Mouse (Mus musculus) spleen, adult 12 weeks (tissue): ENCODE results near the gene Stat3.

Source experiments
- DNase-seq: peaks from one replicate; pipeline ENCODE4 v3.0.0; 2022; ENCODE audit warnings: low spot score

Stat3 gene

DNA sequence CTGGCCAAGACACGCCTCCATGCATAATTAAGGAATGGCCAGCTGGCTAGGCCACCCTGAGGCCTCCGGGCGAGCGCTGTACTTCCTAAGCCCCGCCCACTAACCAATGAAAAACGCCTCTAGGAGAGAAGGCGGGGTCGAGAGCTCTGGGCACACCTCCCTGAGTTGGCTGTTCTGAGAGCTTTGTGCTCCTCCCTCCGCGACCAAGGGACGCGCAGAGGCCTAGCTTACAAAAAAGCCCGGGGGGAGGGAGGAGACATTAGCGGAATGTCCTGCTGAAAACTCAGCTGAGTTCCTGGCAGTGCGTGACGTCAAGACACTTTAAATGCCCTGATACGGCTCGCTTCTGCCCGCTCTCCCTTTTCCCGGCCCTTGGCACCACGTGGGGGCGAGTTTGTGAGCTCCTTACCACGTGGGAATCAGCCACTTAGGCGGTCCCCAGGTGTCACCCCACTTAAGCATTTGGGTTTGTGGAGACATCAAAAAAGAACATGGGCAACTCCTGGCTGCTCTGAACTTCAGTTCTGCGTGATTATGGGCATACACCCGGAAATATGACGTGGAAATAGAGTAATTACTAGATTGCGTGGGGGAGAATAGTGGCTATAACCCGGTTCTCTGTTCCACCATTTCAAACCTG, at the start of gene Stat3:
TSS of gene Stat3 (minus strand) at position 29 of the 640 bp plus-strand sequence.
- DNase-seq = peak; percentile 99

DNA sequence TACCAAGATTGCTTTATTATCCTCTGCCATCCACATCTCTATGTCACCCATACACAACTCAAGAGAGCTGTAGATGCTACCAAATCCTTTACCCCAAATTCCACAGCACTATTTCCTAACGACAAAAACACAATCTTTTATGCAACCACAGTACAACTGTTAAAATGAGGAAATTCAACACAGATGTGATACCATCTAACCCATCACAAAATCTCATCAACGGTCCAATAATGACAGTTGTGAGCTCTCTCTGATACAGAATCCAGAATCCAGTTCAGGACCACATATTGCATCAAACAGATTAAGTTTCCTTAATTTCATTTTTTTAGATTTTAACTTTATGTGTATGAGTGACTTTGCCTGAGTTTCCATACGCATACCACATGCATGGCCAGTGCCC, 49.3 kb upstream of the Stat3 start:
- DNase-seq = no peak

DNA sequence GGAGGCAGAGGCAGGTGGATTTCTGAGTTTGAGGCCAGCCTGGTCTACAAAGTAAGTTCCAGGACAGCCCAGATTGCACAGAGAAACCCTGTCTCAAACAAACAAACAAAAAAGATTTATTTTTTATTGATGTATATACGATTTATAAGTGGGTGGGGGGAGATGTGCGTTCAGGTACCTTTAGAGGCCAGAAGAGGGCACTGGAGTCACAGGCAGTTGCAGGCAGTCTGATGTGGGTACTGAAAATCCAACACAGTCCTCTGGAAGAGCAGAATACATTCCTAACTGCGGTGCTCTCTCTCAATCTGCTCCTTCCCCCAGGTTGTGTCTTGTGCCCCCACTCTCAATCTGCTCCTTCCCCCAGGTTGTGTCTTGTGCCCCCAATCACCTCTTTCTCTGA, 46.3 kb upstream of the Stat3 start:
- DNase-seq = no peak

DNA sequence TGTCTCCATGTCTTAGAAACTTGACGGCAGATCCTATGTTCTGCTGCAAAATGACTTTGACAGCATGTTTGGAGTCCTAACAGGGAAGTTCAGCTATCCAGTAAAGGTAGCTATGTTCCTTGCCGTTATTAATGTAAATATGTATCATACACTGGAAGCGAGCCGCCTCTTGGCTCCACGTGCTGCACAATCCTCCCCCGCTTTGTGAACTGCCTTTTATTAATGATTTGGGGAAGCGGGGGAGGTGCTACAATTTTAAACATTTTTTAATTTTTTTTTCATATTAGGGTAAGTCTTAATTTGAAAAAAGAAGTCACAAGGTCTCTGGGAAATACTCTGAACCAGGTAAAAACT, 44.4 kb upstream of the Stat3 start:
- DNase-seq = no peak

DNA sequence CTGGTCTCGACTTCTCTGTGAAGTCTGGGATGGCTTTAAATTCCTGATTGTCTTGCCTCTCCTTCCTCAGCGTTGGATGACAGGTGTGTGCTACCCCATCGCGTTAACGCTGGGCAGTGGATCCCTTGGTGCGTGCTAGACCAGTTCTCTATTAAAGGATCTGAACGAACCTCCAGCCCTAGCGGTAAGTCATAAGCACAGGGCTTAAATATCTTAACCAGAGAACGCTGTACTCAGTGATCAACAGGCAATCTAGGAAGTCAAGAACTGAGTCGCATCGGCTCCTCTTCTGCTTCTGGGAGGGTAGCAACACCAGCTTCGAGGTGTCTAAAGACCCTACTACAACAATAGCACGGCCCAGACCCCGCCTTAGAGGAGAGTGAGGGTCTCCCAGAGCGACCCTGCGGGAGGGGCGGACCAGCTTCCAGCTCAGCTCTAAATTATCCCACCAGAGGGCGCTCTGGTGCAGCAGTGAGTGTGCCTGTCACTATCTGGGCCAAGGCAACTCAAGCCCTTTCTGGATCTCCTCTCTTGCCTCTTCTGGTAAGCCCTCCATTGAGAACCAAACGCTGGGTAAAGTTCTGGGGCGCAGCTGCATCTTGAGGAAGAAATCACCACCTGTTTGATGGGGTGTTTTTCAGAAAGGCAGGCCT, 43.9 kb upstream of the Stat3 start:
- peak; percentile 68 for DNase-seq

DNA sequence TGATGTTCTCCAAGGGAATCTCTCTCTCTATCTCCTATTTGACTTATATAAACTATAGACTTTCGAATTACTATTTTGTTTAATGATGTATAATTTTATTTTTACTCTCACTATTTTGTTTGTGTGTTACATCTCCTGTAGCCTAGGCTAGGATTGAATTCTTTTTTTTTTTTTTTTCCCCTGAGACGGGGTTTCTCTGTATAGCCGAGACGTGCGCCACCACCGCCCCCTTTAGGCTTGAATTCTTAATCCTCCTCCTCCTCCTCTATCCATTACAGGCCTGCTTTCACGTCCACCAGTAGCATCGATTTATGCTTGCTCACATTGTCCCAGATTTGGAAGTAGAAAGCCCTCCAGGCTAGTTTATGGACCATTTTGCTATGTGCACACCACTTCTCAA, 42.7 kb upstream of the Stat3 start:
- DNase-seq = no peak

DNA sequence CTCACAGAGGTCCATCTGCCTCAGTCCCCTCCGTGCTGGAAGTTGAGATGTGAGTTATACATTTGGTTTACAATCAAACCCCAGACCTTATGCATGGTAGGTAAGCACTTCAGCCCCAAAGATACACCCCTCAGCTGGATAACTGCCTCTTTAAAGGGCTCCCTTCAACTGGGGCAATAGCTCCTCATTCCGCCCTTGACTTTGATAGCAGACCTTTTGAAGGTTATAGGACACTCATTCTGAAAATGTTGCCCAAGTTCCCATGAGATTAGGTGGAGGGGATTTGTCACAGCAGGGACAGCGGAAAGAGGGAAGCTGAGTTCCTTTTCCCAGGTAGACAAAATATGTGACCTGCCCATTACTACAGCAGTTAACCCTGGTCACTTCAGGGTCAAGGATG, 41.9 kb upstream of the Stat3 start:
- no peak for DNase-seq

DNA sequence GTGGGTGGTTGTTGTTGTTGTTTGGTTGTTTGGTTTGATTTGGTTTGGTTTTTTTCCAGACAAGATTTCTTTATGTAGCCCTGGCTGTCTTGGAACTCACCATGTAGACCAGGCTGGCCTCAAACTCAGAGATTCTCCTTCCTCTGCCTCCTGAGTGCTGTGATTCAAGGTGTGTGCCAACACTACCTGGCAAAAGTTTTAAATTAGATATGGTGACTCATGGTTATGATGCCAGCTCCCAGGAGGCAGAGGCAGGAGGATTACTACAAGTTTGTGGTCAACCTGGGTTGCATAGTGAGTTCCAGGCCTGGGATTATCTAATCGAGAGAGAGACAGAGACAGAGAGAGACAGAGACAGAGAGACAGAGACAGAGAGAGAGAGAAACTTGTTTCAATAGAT, 41.1 kb upstream of the Stat3 start:
- no peak for DNase-seq

DNA sequence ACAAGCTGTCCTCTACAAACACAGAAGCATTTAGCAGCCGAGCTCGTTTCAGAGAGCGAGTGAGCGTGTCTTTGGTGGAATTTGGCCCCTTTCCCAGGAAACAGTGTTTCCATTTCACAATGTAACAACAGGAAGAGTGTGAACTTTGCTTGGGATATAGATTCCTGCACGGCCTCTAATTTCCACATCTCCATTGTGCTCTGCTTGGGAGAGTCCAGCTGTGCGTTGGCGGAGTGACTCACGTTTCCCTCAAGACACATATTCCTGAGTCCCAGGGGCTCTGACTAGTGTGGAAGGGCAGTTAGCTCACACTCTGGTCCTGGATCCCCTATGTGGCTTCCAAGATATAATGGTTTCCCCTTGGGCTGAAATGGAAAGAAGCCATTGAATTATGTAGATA, 40.5 kb upstream of the Stat3 start:
- DNase-seq = no peak

DNA sequence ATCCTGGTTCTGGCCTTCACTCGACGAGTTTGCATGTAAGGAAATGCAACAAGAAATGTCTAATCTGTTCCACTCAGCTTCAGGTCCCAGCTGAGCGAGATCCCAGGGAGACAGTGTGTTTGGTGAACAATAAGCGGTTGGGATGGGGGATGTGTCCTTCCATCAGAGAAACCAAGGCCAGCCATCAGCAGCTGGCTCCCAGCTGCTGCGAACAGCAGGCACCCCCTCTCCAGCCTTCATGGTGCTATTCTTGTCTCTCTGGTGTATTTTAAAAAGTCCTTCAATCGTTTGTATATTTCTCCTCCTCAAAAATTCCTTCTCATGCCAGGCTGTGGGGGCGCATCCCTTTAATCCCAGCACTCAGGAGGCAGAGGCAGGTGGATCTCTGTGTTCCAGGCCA, 35.9 kb upstream of the Stat3 start:
- no peak for DNase-seq

DNA sequence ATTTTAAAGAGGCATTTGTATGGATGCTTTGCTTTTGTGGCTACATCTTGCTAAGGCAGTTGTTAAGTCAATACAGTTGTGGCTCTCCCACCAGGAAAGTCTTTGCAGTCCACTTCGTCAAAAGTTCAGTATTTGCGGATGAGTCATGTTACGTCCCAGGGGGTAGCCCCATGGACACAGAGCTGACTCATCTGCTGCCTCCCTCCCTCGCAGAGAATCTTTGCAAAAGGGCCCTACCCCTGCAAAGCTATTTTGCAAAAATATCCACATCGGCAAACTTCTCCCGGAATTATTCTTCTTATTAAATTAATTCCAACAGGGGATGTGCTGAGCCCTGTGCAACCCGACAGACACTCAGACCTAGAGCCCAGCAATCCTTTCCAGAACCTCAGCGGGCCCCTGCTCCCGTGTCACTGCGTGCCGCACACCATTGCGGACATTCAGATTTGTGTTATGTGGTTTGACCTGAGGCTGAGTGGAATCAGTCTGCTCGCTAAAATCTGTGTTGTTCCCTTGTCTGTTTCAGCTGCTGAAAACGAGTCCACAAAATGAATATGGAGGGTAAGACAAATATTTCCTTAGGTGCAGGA, 35.1 kb upstream of the Stat3 start:
- DNase-seq = no peak

DNA sequence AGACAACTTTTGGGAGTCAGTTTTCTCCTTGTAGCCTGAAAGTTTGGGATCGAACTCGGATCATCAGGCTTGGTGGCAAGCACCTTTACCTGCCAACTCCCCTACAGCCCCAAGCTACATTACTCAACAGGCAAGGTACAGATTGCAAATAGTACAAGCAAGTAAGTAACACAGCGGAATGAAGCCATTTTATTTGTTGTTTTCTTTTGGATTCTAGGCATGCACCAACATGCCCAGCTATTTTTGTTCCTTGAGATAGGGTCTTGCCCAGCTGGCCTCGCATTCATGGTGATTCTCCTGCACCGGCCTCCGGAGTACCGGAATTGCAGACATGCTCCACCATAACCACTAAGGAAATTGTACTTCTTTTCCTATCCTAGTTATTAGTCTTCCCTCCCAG, 33.9 kb upstream of the Stat3 start:
- DNase-seq = no peak

DNA sequence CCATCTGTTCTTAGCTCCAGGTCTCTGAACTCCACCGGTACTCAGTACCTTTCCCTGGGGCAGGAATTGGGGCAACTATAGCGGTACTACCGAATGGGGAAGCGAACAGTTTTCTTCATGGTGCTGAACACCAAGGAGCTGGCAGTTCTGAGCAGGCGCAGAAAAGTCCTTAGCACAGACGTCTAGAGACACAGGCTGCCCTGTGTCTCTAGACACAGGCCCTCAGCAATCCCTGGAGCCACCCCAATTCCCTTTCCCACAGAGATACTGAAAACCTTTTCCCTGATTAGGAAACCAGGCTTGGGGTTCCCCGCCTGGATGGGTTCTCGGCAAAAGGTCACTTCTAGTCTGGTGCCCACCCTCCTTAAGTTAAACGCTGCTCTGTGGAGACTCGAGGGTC, 32.1 kb upstream of the Stat3 start:
- no peak for DNase-seq

DNA sequence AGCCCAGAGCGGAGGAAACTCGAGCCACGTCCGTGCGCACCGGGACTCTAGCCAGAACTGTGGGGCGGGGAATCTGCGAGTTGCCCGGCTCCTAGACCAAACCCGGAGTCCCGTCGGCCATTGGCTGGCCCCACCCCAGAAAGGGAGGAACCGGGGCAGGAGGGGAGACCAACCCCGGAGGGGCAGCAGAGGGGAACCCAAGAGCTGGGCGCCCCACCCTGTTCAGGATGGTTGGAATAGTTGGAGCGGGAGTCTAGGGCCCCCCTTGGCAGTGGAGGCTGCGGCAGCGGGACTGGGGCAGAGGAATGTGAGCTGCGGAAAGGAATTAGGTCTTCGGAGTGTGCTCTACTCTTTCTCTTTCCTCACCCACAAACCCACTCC, 31.2 kb upstream of the Stat3 start, which contains the start of gene Cavin1:
TSS of gene Cavin1 (minus strand) at position 331 of the 381 bp plus-strand sequence.
- no peak for DNase-seq

DNA sequence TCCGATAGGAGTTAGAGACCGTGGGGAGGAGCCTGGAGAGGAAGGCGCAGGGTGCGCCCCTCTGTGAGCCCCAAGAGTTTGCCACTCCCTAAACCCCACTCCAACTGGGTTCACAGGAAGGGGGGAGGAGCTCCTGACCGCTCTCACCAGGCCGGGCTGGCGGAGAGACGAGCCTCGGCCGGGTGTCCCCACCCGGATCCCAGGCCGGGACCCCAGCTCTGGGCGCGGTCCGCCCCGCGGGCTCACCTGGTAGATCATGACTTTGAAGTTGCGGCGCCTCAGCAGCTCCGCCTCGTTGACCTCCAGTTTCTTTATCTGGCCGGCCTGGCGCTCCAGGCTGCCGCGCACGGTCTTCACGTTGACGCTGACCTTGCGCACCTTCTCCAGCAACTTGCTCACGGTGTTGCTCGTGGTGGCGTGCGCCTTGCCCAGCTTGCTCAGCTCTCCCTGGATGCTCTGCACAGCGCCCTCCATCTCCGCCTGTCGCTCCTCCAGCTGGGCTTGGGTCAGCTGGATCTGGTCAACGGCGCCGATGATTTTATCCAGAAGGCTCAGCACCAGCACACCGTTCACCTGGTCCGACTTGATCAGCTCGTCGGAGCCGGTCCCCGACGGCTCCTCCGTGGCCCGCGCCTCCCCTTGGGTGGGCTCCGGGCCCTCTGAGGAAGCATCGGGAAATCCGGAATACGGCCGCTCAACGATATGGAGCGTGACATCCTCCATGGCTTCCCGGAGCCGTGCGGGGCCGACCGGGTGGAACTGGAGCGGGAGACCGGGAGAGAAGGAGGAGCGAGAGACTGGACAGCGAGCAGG, 30.6 kb upstream of the Stat3 start:
- no peak for DNase-seq

DNA sequence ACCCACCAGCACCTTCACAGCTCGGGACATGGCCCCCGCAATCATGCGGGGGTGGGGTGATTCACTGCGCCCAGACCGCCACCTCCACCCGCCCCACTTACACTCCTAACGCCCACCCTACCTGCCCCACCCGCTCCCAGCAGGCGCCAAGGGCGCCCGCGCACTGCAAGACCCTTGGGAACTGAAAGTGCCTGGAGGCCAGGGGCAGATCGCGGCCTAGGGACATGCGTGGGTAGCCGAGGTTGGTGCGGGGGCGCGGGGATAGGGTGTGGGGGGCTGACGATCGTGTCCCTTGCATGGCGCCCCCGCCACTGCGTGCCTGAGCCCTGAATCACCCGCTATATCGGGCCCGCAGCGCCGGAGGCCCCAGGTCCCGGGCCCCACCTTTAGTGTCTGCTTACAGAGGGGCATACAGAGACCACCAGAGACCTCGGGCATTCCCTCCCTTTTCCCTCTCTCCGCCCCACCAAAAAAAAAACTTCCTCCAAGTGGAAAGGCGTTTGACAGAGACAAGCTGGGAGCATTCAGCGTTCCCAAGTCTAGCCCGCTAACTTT, 29.9 kb upstream of the Stat3 start:
- DNase-seq = no peak

DNA sequence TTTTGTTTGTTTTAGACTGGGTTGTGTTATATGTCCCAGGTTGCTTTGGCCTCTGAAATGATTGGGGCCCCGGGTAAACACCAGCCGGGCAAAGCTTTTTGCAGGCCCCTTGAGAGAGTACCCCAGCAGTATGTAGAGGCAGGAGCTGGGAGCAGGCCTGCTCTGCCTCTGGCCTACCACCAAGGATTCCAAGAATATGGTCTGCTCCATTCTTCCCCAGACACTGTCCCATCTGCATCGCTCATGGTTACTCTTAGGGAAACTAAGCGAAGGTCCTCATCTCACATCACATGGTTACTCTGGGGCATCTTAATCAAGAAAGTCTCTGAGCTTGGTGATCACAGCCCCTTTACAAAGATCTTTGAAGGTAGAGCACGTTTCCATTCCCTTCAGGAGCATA, 29.2 kb upstream of the Stat3 start:
- no peak for DNase-seq

DNA sequence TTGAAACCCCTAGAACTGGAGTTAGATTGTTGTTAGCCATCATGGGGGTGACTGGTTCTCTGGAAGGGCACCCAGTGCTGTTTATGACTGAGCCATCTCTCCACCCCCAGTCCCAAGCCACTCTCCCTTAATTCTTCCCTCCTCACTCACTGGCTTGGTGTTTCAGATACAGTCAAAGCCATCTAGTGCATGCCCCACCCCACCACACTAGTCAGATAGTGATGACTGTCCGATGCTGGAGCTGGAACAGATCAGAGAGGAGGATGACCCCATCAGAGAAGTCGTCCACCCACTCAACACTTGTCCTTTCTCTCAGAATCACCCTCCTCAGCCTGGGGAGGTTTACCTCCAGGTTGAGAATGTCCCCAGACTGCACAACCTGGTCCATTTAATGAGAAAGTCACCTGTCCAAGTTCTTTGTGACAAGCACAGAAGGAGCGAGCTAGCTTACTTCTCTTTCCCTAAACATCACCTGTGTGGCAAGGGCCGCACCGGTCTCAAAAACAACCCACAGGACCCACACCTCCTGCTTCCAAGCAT, 28.6 kb upstream of the Stat3 start:
- no peak for DNase-seq

DNA sequence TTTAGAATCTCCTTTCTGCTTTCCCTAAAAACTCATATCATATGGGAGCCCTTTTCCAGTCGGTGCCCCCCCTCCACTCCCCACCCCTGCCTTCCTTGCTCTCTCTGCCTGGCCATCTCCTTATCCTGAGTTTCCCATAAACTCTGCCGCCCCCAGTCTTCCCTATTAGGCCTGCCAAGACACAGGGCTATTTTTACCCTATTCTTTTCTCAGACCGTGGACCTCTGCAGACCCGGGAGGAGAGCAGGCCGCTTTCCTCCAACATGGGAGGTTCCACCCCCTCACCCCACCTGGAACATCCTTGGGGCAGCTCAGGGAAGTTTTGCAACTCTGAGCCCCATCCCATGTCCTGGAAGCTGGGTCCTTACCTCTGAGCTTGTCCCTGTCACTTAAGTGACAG, 28.0 kb upstream of the Stat3 start:
- DNase-seq = no peak

DNA sequence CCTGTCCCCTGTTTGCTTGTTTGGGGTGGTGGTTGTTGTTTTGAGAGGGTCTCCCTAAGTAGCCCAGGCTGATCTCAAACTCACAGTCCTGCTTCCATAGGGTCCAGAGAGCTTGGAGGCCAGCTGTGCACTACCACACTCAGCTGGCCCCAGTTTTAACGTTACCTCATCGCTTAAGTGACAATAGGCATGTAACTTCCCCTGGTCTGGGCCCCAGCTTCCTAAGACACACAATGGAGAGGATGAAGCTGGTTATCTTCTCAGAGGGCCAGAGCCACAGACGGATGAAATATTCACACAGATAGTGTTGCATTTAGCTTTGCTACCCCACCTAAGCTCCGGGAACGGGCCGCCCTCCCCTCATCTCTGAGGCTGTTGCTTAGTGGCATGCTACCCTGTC, 26.4 kb upstream of the Stat3 start:
- DNase-seq = no peak

DNA sequence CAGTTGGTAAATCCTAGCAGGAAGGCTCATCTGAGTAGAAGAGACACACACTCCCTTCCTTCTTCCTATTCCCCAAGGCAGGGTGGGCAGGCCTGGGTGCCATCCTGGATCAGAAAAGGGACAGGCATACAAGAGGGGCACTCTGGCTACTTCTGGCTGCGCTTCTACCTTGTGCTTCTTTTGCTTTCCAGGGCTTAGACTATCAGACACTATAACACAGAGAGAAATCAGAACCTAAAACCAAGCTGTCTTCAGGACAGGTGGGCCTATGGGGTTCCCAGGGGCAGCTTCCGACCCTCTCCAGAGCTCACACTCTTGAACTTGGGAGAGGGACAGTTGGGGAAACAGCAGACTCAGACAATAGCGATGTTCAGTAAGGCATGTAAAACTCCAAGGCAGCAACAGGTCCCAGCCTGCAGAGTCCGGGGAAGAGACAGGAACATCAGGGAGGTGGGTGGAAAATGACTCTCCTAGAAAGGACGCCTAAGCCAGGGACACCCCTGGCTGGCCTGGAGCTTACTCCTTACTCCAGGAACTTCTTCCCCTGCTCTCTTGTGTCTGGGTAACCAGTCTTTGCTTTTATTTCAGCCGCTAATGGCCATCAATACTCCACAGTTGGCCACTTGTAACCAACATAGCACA, 25.7 kb upstream of the Stat3 start:
- no peak for DNase-seq

DNA sequence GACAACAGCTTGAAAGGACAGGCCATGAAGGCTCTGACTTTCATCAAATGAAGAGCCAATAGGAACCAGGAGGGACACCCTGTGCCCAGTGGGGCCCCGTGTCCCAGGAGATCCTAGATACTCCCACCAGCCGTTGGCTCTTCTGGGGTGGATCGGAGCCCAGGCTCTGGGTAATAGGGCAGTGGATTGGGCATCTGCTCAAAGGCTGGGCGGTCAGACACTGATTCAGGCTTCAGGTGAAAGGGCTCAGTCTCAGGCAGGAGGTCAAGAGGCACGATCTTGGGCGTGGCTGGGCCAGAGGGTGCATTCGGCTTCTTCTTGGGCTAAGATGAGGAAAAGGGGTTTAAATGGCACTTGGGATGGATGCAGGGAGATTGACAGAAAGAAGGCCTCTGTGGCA, 24.8 kb upstream of the Stat3 start:
- no peak for DNase-seq
